Mouse (Mus musculus): Measurements from ENCODE around the gene Tubb1.

DNA sequence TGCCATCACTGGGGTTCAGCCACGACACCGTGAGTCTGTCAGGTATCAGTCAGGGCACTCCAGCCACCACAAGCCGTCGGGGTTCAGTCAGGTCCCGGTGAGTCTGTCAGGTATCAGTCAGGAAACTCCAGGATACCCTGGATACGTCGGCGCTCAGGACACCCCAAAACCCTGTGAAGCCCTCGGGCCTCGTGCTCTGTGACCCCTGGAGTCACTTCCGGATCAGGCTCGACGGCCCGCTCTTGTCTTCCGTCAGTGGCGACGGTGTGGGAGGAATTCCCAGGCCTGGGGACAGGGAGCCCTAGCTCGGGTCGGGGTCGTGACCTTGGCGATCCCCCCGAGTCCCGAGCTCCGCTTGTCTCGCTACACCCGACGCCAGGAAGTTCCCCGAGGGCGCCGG is 21.9 kb downstream of the Tubb1 start:
- TF ChIP-seq POLR2A (IDR thresholded peaks at IDR 0.05; ENCODE audit: insufficient read depth, low read length) = no peak
- TF ChIP-seq CTCF (IDR thresholded peaks at IDR 0.05; ENCODE audit: low read depth, low read length) = no peak
- no peak for TF ChIP-seq EP300 (IDR thresholded peaks at IDR 0.05; ENCODE audit: insufficient read depth, low read depth, low read length)

All from ES-Bruce4 (cell line).